Mouse (Mus musculus): ENCODE measurements at regions not wholly inside any gene's neighbourhood (a gene's known extent, or its start where the extent isn't known, plus 50 kb on each side); places are given as distances from the start of the nearest gene placed in this dataset.

- TF ChIP-seq CTCF (IDR thresholded peaks at IDR 0.05; ENCODE audit: control insufficient read depth, insufficient read depth, low read length) (no peak), POLR2A (IDR thresholded peaks at IDR 0.05; ENCODE audit: borderline replicate concordance, control insufficient read depth, low read depth, low read length) (no peak)
- Histone ChIP-seq H3K4me1 (ENCODE audit: control insufficient read depth, insufficient read depth, low read length) (no peaks in the 10 kb centered on the region), H3K27ac (ENCODE audit: control insufficient read depth, insufficient read depth, low read depth, low read length, poor library complexity) (no peak overlapping the region), H3K4me3 (replicated peaks; ENCODE audit: control insufficient read depth, low read depth, low read length) (no peak overlapping the region)
- WGBS, result 75% methylated on average over 6 of the region's 6 CpGs
Measured at GRCm38 (mm10) chr7:69950221-69950670, 416.3 kb downstream of the Nr2f2 start.

DNA sequence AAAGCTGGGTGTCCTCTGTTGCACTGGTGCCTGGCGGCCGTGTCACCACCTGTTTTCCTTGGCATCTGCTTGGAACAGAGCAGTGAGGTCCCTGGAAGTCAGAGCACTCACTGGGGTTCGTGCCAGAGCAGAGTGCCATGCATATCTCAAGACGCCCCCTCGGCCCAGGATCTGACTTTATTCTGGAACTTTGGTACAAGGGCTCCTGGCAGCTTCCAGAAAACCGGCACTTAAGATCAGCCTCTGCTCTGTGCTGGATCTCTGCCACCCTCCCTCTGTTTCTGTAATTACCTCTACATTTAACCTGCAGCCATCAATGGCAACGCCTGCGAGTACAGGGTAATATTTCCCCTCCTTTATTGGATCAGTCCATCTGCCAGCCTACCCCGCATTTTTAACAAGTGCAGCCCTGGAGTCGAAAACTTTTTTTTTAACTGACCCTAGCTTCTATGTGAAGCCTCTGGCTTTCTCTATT lies 416.9 kb downstream of the Nr2f2 start:
- no peak overlapping the region for H3K4me3 ChIP-seq (replicated peaks; ENCODE audit: control insufficient read depth, low read depth, low read length)
- no peak overlapping the region for H3K27ac ChIP-seq (ENCODE audit: control insufficient read depth, insufficient read depth, low read depth, low read length, poor library complexity)
- WGBS, result 77% methylated on average over 10 of the region's 10 CpGs
- H3K4me1 ChIP-seq (ENCODE audit: control insufficient read depth, insufficient read depth, low read length), result no peaks in the 10 kb centered on the region
- TF ChIP-seq CTCF (IDR thresholded peaks at IDR 0.05; ENCODE audit: control insufficient read depth, insufficient read depth, low read length) (no peak), POLR2A (IDR thresholded peaks at IDR 0.05; ENCODE audit: borderline replicate concordance, control insufficient read depth, low read depth, low read length) (no peak)

DNA sequence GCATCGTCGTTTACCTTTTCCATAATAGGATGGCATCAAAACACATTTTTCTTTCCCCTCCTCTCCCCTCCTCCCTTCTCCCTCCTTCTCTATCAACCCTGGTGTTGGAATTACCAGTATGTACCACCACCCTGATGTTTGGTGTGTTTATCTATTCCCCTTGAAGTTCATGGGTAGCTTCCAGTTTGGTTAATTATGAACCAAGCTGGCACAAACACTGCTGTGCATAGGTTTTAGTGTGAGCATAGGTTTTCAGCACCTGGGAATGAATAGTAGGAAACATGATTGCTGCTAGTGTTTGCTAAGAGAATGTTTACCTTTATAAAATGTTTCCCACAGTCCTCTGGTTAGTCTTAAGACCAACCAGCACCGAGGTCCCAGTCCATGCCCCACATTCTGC lies 420.1 kb downstream of the Nr2f2 start:
- H3K27ac ChIP-seq (ENCODE audit: control insufficient read depth, insufficient read depth, low read depth, low read length, poor library complexity), result no peak overlapping the region
- TF ChIP-seq POLR2A (IDR thresholded peaks at IDR 0.05; ENCODE audit: borderline replicate concordance, control insufficient read depth, low read depth, low read length) (no peak), CTCF (IDR thresholded peaks at IDR 0.05; ENCODE audit: control insufficient read depth, insufficient read depth, low read length) (no peak)
- WGBS, result 78% methylated on average over 3 of the region's 3 CpGs
- H3K4me3 ChIP-seq (replicated peaks; ENCODE audit: control insufficient read depth, low read depth, low read length), result no peak overlapping the region
- H3K4me1 ChIP-seq (ENCODE audit: control insufficient read depth, insufficient read depth, low read length), result no peaks in the 10 kb centered on the region

DNA sequence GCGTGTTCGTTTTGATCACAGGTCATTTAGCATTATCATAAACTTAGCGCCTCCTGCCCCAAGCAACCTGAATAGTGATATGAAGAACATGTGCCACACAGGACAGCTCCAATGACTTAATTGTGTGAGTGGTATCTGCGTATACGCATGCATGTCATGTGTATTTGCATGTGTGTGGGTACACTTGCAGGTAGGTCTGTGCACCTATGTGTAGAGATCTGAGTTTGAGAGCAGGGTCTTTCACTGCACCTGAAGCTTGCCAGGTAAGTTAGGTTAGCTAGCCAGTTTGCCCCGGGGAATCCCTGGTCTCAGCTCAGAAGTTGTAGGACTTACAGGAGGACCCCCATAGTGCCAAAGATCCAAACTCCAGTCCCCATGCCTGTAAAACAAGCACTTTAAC lies 424.7 kb downstream of the Nr2f2 start:
- TF ChIP-seq CTCF (IDR thresholded peaks at IDR 0.05; ENCODE audit: control insufficient read depth, insufficient read depth, low read length) (no peak), POLR2A (IDR thresholded peaks at IDR 0.05; ENCODE audit: borderline replicate concordance, control insufficient read depth, low read depth, low read length) (no peak)
- no peak overlapping the region for H3K4me3 ChIP-seq (replicated peaks; ENCODE audit: control insufficient read depth, low read depth, low read length)
- no peak overlapping the region for H3K27ac ChIP-seq (ENCODE audit: control insufficient read depth, insufficient read depth, low read depth, low read length, poor library complexity)
- 87% methylated on average over 6 of the region's 6 CpGs for WGBS
- no peaks in the 10 kb centered on the region for H3K4me1 ChIP-seq (ENCODE audit: control insufficient read depth, insufficient read depth, low read length)

DNA sequence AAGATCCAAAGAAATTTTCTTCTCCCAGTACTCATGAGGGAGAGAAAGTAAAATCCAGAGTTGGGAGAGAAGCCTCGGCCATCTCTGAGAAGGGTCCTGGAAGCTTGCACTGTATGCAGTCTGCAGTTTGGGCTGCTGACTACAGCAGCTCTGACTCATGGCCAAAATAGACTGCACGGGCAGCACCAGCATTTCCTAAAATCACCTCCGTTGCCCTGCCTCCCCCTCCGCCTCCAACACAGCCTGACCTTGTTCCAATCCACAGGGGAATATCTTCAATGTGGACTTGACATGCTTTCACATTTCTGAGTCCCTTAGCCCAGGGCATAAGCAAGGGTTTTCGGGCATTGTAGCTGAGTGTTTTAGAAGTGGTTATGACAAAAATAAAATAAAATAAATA lies 441.3 kb downstream of the Nr2f2 start:
- 80% methylated on average over 5 of the region's 5 CpGs for WGBS
- H3K4me3 ChIP-seq (replicated peaks; ENCODE audit: control insufficient read depth, low read depth, low read length), result no peak overlapping the region
- no peak for TF ChIP-seq CTCF (IDR thresholded peaks at IDR 0.05; ENCODE audit: control insufficient read depth, insufficient read depth, low read length)
- no peak for TF ChIP-seq POLR2A (IDR thresholded peaks at IDR 0.05; ENCODE audit: borderline replicate concordance, control insufficient read depth, low read depth, low read length)
- no peaks in the 10 kb centered on the region; the same call in 1 of the 2 replicates for H3K4me1 ChIP-seq (ENCODE audit: control insufficient read depth, insufficient read depth, low read length)
- H3K27ac ChIP-seq (ENCODE audit: control insufficient read depth, insufficient read depth, low read depth, low read length, poor library complexity), result no peak overlapping the region

- H3K27ac ChIP-seq (ENCODE audit: control insufficient read depth, insufficient read depth, low read depth, low read length, poor library complexity), result no peak overlapping the region
- H3K4me1 ChIP-seq (ENCODE audit: control insufficient read depth, insufficient read depth, low read length), result no peaks in the 10 kb centered on the region; the same call in 1 of the 2 replicates
- H3K4me3 ChIP-seq (replicated peaks; ENCODE audit: control insufficient read depth, low read depth, low read length), result no peak overlapping the region
- TF ChIP-seq POLR2A (IDR thresholded peaks at IDR 0.05; ENCODE audit: borderline replicate concordance, control insufficient read depth, low read depth, low read length), result no peak
- TF ChIP-seq CTCF (IDR thresholded peaks at IDR 0.05; ENCODE audit: control insufficient read depth, insufficient read depth, low read length), result no peak
Measured at GRCm38 (mm10) chr7:69924551-69924950, 442.0 kb downstream of the Nr2f2 start.

GRCm38 (mm10) chr7:69911760-69912159 lies 454.8 kb downstream of the Nr2f2 start:
- no peak for TF ChIP-seq CTCF (IDR thresholded peaks at IDR 0.05; ENCODE audit: control insufficient read depth, insufficient read depth, low read length)
- Histone ChIP-seq H3K4me1 (ENCODE audit: control insufficient read depth, insufficient read depth, low read length) (no peaks in the 10 kb centered on the region), H3K27ac (ENCODE audit: control insufficient read depth, insufficient read depth, low read depth, low read length, poor library complexity) (no peak overlapping the region), H3K4me3 (replicated peaks; ENCODE audit: control insufficient read depth, low read depth, low read length) (no peak overlapping the region)
- WGBS, result 35% methylated on average over 4 of the region's 4 CpGs

GRCm38 (mm10) chr7:69890503-69891061 lies 476.0 kb downstream of the Nr2f2 start:
- no peak for TF ChIP-seq CTCF (IDR thresholded peaks at IDR 0.05; ENCODE audit: control insufficient read depth, insufficient read depth, low read length)
- TF ChIP-seq POLR2A (IDR thresholded peaks at IDR 0.05; ENCODE audit: borderline replicate concordance, control insufficient read depth, low read depth, low read length), result no peak
- no peaks in the 10 kb centered on the region for H3K4me1 ChIP-seq (ENCODE audit: control insufficient read depth, insufficient read depth, low read length)
- no peak overlapping the region for H3K4me3 ChIP-seq (replicated peaks; ENCODE audit: control insufficient read depth, low read depth, low read length)
- no peak overlapping the region for H3K27ac ChIP-seq (ENCODE audit: control insufficient read depth, insufficient read depth, low read depth, low read length, poor library complexity)
- 74% methylated on average over 9 of the region's 9 CpGs for WGBS

- 78% methylated on average over 7 of the region's 7 CpGs for WGBS
- Histone ChIP-seq H3K4me3 (replicated peaks; ENCODE audit: control insufficient read depth, low read depth, low read length) (no peak overlapping the region), H3K27ac (ENCODE audit: control insufficient read depth, insufficient read depth, low read depth, low read length, poor library complexity) (no peak overlapping the region), H3K4me1 (ENCODE audit: control insufficient read depth, insufficient read depth, low read length) (no peaks in the 10 kb centered on the region)
- no peak for TF ChIP-seq POLR2A (IDR thresholded peaks at IDR 0.05; ENCODE audit: borderline replicate concordance, control insufficient read depth, low read depth, low read length)
- TF ChIP-seq CTCF (IDR thresholded peaks at IDR 0.05; ENCODE audit: control insufficient read depth, insufficient read depth, low read length), result no peak
Measured at GRCm38 (mm10) chr7:69888251-69888650, 478.3 kb downstream of the Nr2f2 start.

Measured in bone marrow, adult 2 months (tissue).